Mouse (Mus musculus): ENCODE results near the gene Hcn1.

GRCm38 (mm10) chr13:117877787-117878186 lies 275.7 kb downstream of the Hcn1 start:
- TF ChIP-seq GABPA (IDR thresholded peaks at IDR 0.05; ENCODE audit: low read depth, low read length) (no peak), ZNF384 (IDR thresholded peaks at IDR 0.05; ENCODE audit: low read depth, low read length) (no peak), NELFE (IDR thresholded peaks at IDR 0.05; ENCODE audit: low read depth, low read length) (no peak), MEF2A (IDR thresholded peaks at IDR 0.05; ENCODE audit: extremely low read depth, insufficient replicate concordance, low read depth, low read length, poor library complexity, severe bottlenecking) (no peak), CTCF (IDR thresholded peaks at IDR 0.05 in 2 of 3, conservative IDR thresholded peaks at IDR 0.05 in 1 of 3; ENCODE audit: control insufficient read depth in 1 of 3, insufficient read depth in 1 of 3, low read depth in 2 of 3, low read length in 3 of 3, poor library complexity in 1 of 3, severe bottlenecking in 1 of 3) (no peak), TAL1 (IDR thresholded peaks at IDR 0.05; ENCODE audit: low read length) (no peak), USF1 (IDR thresholded peaks at IDR 0.05; ENCODE audit: low read depth, low read length) (no peak), ETS1 (IDR thresholded peaks at IDR 0.05; ENCODE audit: low read depth, low read length) (no peak)
